Mouse (Mus musculus) thymus, postnatal 0 days (tissue): ENCODE measurements at regions not wholly inside any gene's neighbourhood (a gene's known extent, or its start where the extent isn't known, plus 50 kb on each side); places are given as distances from the start of the nearest gene placed in this dataset.
"Not testable (repeated sequence)": the region's sequence is repeated elsewhere in the genome, so short reads cannot be mapped to it uniquely, and the experiment has no call there.

Source experiments
- DNase-seq: peaks from one replicate; pipeline ENCODE4 v3.0.0-alpha.2; 2015; ENCODE audit warnings: low spot score

GRCm38 (mm10) chr10:120726369-120726768 lies 172.5 kb downstream of the Msrb3 start:
- DNase-seq: no peak

GRCm38 (mm10) chr10:120721956-120722532 lies 176.9 kb downstream of the Msrb3 start:
- DNase-seq: no peak

GRCm38 (mm10) chr10:120720981-120721380 lies 177.9 kb downstream of the Msrb3 start:
- DNase-seq: no peak

GRCm38 (mm10) chr10:120720061-120720460 lies 178.8 kb downstream of the Msrb3 start:
- no peak for DNase-seq

GRCm38 (mm10) chr10:120717159-120717567 lies 181.7 kb downstream of the Msrb3 start:
- no peak for DNase-seq

GRCm38 (mm10) chr10:120716391-120716790 lies 182.5 kb downstream of the Msrb3 start:
- DNase-seq: no peak

GRCm38 (mm10) chr10:120707771-120708750 lies 190.8 kb downstream of the Msrb3 start:
- peak; percentile 28 for DNase-seq

GRCm38 (mm10) chr10:120706684-120707290 lies 192.1 kb downstream of the Msrb3 start:
- no peak for DNase-seq

GRCm38 (mm10) chr10:120701833-120702232 lies 197.1 kb downstream of the Msrb3 start:
- peak; percentile 76 for DNase-seq

- DNase-seq: peak; percentile 51
Measured at GRCm38 (mm10) chr10:120697275-120697856, 201.5 kb downstream of the Msrb3 start.

- no peak for DNase-seq
Measured at GRCm38 (mm10) chr10:120696481-120696880, 202.4 kb downstream of the Msrb3 start.

- DNase-seq: no peak
Measured at GRCm38 (mm10) chr10:120694472-120694871, 204.4 kb downstream of the Msrb3 start.

GRCm38 (mm10) chr10:120691451-120691850 lies 207.4 kb downstream of the Msrb3 start:
- no peak for DNase-seq

- DNase-seq: peak; percentile 61
Measured at GRCm38 (mm10) chr10:120686123-120686522, 209.9 kb upstream of the Hmga2 start.

- DNase-seq: no peak
Measured at GRCm38 (mm10) chr10:120682021-120682420, 205.8 kb upstream of the Hmga2 start.

- DNase-seq: no peak
Measured at GRCm38 (mm10) chr10:120679982-120680381, 203.7 kb upstream of the Hmga2 start.

GRCm38 (mm10) chr10:120678277-120678676 lies 202.0 kb upstream of the Hmga2 start:
- no peak for DNase-seq

- no peak for DNase-seq
Measured at GRCm38 (mm10) chr10:120675369-120675768, 199.1 kb upstream of the Hmga2 start.

GRCm38 (mm10) chr10:120674321-120675045 lies 198.2 kb upstream of the Hmga2 start:
- no peak for DNase-seq

GRCm38 (mm10) chr10:120667678-120668031 lies 191.4 kb upstream of the Hmga2 start:
- not testable (repeated sequence) for DNase-seq
